Mouse (Mus musculus) forebrain, embryonic 12.5 days (tissue): ENCODE measurements around the gene Zfp61. TPM values are rescaled to one million over a fixed set of nuclear protein-coding genes. Genes with fewer than 3 reads are reported as not detected.

Experiments
- ATAC-seq: fragments of 200-750 bp; cut with Nextera tagmentation; 2 replicates; pipeline ENCODE4 v1.8.0; 2017; ENCODE audit warnings: moderate TSS enrichment; ENCODE audit not compliant: low FRiP score
- H3K27ac ChIP-seq: fragments of 300-500 bp; sonication (generic); 2 replicates; pipeline ENCODE4 v1.5.1; 2016; ENCODE audit warnings: mild to moderate bottlenecking
- H3K27me3 ChIP-seq: fragments of 300-500 bp; sonication (generic); 2 replicates; pipeline ENCODE4 v1.6.1; 2016; ENCODE audit warnings: mild to moderate bottlenecking
- H3K36me3 ChIP-seq: fragments of 300-500 bp; sonication (generic); replicated peaks from 2 replicates; pipeline ENCODE4 v1.6.1; 2016; ENCODE audit warnings: mild to moderate bottlenecking
- H3K4me1 ChIP-seq: fragments of 300-500 bp; sonication (generic); 2 replicates; pipeline ENCODE4 v1.6.1; 2016
- H3K4me2 ChIP-seq: fragments of 300-500 bp; sonication (generic); 2 replicates; pipeline ENCODE4 v1.6.1; 2016; ENCODE audit warnings: mild to moderate bottlenecking, moderate library complexity
- H3K4me3 ChIP-seq: fragments of 300-500 bp; sonication (generic); replicated peaks from 2 replicates; pipeline ENCODE4 v1.5.1; 2016; ENCODE audit warnings: mild to moderate bottlenecking
- H3K9ac ChIP-seq: fragments of 300-500 bp; sonication (generic); 2 replicates; pipeline ENCODE4 v1.6.1; 2016; ENCODE audit warnings: mild to moderate bottlenecking
- H3K9me3 ChIP-seq: fragments of 300-500 bp; sonication (generic); 2 replicates; pipeline ENCODE4 v1.6.1; 2016
- WGBS: fragments of 180-500 bp; shearing (Covaris S2); methylation state at CpG from one replicate; pipeline ENCODE4 v1.1.7; 2016; 5-methylcytosine and 5-hydroxymethylcytosine counted together
- polyA plus RNA-seq: library from polyadenylated mRNA; unstranded; fragments of >200 nt; fragmentation: Nextera tagmentation; extraction: Ambion mirVana; gene quantifications from 2 replicates; pipeline ENCODE4 v1.2.1, GENCODE M21; 2016

Zfp61 gene
- polyA plus RNA-seq: 44.5 and 44.8 TPM in 2 replicates

DNA sequence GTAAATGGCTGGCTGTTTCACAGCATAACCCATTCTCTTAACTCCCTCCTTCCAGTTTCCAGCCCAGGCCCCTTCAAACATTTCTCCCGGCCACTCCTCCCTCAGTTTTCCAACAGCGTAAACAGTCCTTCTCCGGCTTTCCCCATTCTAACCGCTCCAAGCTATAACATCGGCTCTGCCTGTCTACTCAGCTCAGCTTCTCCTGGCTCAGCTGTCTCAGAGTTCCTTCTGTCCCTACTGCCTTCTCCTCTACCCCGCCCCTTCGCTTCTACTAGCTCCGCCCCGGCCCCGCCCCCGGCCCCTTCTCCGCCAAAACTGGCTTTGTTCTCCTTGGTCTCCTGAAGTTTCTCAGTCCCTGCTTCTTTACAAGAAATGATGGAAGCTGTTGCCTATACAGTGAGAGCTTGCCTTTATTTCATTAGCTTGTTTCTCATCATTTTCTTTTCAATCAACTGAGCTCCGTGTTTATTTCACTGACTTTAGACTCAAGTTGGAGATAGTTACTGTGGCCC, at the start of gene Zfp61:
Gene Zfp61 (minus strand): TSS at position 462 of the 512 bp plus-strand sequence.
- H3K4me2 ChIP-seq: peak within 1 kb of the TSS; percentile 91
- peak within 1 kb of the TSS; percentile 95 for H3K27ac ChIP-seq
- H3K9ac ChIP-seq: peak within 1 kb of the TSS; percentile 85
- peaks cover 14% of the 10 kb centered on the region for H3K4me1 ChIP-seq
- H3K27me3 ChIP-seq: no peaks in the 10 kb centered on the region
- ATAC-seq: peak; percentile 75
- under 1% methylated on average over 13 of the region's 13 CpGs for WGBS
- no peaks in the 10 kb centered on the region for H3K9me3 ChIP-seq
- peak within 1 kb of the TSS; percentile 69 for H3K4me3 ChIP-seq
- peaks cover 39% of the 10 kb centered on the region for H3K36me3 ChIP-seq

DNA sequence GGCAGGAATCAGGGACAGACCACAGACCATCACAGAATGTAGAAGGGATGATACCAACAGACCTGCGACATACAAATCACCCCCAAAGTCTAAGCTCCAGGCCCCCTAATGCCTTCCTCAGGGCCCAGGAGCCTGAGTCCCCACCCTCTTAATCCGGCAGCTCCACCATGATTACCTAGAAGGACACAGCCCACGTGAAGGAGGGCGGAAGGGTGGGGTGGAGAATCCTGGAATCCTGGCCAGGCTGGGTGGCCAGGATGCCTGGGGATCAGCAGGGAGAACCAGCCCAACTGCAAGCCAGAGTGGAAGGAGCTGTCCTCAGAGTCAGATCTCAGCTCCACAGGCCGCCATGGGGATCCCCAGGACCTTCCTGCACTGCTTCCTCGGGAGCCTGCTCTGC, 47.9 kb upstream of the Zfp61 start, which contains the start of gene Lypd5:
Gene Lypd5 (plus strand): TSS at position 301 of the 400 bp plus-strand sequence.
- no peak within 1 kb of the TSS for H3K9ac ChIP-seq
- H3K4me3 ChIP-seq: no peak within 1 kb of the TSS
- H3K4me1 ChIP-seq: no peaks in the 10 kb centered on the region
- 0 out of 2 replicates have a peak, but pooled peaks cover 6% of the 10 kb centered on the region for H3K9me3 ChIP-seq
- H3K4me2 ChIP-seq: no peak within 1 kb of the TSS
- H3K27ac ChIP-seq: no peak within 1 kb of the TSS
- 48% methylated on average over 6 of the region's 6 CpGs for WGBS
- peaks cover 11% of the 10 kb centered on the region; the same call in 1 of the 2 replicates for H3K27me3 ChIP-seq
- H3K36me3 ChIP-seq: no peaks in the 10 kb centered on the region
- ATAC-seq: no peak

GRCm38 (mm10) chr7:24346444-24346843, 45.4 kb upstream of the Zfp61 start:
- Histone ChIP-seq H3K4me3 (no peak overlapping the region), H3K9ac (no peak overlapping the region), H3K27me3 (peaks cover 4% of the 10 kb centered on the region; the same call in 1 of the 2 replicates), H3K9me3 (0 out of 2 replicates have a peak, but pooled peaks cover under 1% of the 10 kb centered on the region), H3K27ac (no peak overlapping the region), H3K4me1 (no peaks in the 10 kb centered on the region), H3K4me2 (no peak overlapping the region), H3K36me3 (no peaks in the 10 kb centered on the region)
- ATAC-seq: no peak
- WGBS: 76% methylated on average over 5 of the region's 5 CpGs

DNA sequence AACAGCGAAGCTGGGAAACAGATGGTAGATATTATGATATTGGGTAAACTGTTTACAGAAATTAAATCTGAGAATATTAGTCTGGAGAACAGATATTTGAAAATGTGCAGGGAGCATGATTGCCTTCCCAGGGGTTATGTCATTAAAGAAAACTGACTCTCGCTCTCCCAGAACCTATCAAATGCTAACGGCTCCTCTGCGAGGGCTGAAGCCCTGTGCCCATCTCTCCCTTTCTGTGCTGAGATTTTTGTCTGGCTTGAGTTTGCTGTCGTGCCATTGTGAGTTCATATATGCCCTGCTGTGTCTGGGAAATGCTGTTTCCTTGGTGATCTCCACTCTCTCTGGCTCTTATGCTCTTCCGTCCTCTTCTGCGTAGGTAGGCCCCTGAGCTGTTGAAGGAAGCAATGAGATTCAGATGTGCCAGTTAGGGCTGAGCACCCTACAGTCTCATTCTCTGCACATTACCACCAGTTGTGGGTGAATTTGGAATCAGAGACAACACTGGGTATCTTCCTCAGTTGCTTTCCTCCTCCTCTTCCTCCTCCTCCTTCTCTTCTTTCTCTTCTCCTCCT, 42.8 kb upstream of the Zfp61 start:
- Histone ChIP-seq H3K4me2 (no peak overlapping the region), H3K9ac (no peak overlapping the region), H3K36me3 (no peaks in the 10 kb centered on the region), H3K27me3 (peaks cover 4% of the 10 kb centered on the region; the same call in 1 of the 2 replicates), H3K4me1 (no peaks in the 10 kb centered on the region), H3K27ac (no peak overlapping the region), H3K4me3 (no peak overlapping the region), H3K9me3 (0 out of 2 replicates have a peak, but pooled peaks cover 4% of the 10 kb centered on the region)
- ATAC-seq: no peak
- WGBS: 77% methylated on average over 7 of the region's 7 CpGs

DNA sequence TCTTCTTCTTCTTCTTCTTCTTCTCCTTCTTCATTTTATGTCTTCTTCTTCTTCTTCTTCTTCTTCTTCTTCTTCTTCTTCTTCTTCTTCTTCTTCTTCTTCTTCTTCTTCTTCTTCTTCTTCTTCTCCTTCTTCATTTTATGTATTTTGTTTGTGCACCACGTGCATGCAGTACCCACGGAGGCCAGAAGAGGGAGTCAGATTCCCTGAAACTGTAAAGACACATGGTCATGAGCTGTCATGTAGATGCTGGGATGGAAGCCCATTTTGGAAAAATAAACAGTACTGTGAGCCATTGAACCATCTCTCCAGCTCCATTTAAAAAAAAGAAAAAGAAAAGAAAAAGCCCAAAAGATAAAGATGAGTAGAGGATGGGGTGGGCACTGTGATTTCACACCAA, 37.2 kb upstream of the Zfp61 start:
- Histone ChIP-seq H3K36me3 (no peaks in the 10 kb centered on the region), H3K27me3 (peaks cover 16% of the 10 kb centered on the region), H3K9me3 (0 out of 2 replicates have a peak, but pooled peaks cover 4% of the 10 kb centered on the region), H3K9ac (no peak overlapping the region), H3K4me1 (no peaks in the 10 kb centered on the region), H3K4me3 (no peak overlapping the region), H3K4me2 (no peak overlapping the region), H3K27ac (no peak overlapping the region)
- 52% methylated on average over 2 of the region's 2 CpGs for WGBS
- no peak for ATAC-seq

GRCm38 (mm10) chr7:24335699-24336309, 34.8 kb upstream of the Zfp61 start:
- Histone ChIP-seq H3K36me3 (no peaks in the 10 kb centered on the region), H3K4me1 (no peaks in the 10 kb centered on the region), H3K9me3 (0 out of 2 replicates have a peak, but pooled peaks cover 4% of the 10 kb centered on the region), H3K4me2 (no peak overlapping the region), H3K27ac (no peak overlapping the region), H3K27me3 (peaks cover 24% of the 10 kb centered on the region), H3K9ac (no peak overlapping the region), H3K4me3 (no peak overlapping the region)
- WGBS: 13% methylated on average over 5 of the region's 5 CpGs
- 0 out of 2 replicates have a peak, but pooled peaks have one; percentile 20 for ATAC-seq

DNA sequence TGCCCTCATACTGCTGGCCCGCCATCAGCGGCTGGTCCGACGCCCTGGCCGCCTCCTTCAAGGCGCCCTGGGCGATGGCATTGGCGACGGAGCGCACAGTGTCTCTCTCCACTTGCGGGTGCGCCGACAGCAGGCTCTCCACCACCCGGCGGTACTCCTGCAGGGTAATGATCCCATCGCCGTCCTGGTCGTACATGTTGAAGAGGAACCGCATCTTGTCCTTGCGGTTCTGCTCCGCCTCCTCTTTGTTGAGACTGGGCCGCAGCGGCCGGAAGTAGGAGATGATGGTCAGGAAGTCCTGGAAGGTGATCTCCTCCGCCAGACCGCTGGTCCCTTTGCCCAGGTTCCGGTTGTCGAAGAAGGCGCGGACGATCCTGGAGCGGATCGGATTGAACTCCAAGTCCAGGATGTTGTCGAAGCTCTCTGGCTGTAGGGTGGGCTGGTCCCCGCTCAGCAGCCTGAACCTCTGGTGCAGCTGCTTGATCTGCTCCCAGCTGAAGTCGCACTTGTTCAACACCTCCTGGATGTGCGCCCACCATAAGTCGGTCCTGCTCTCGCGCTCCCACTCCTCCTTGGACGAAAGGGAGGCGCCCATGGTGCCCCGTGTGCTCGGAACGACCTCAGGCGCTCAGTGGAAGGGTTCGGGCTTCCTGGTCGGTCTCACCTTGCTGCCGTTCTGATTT, 32.4 kb upstream of the Zfp61 start, which contains the start of gene Tescl:
Gene Tescl (minus strand): TSS at position 633 of the 683 bp plus-strand sequence.
- H3K9me3 ChIP-seq: no peaks in the 10 kb centered on the region
- no peak within 1 kb of the TSS for H3K27ac ChIP-seq
- H3K36me3 ChIP-seq: no peaks in the 10 kb centered on the region
- no peak for ATAC-seq
- H3K27me3 ChIP-seq: peaks cover 30% of the 10 kb centered on the region
- H3K4me3 ChIP-seq: no peak within 1 kb of the TSS
- H3K9ac ChIP-seq: no peak within 1 kb of the TSS
- H3K4me1 ChIP-seq: no peaks in the 10 kb centered on the region; the same call in 1 of the 2 replicates
- no peak within 1 kb of the TSS for H3K4me2 ChIP-seq
- WGBS: 53% methylated on average over 49 of the region's 49 CpGs

DNA sequence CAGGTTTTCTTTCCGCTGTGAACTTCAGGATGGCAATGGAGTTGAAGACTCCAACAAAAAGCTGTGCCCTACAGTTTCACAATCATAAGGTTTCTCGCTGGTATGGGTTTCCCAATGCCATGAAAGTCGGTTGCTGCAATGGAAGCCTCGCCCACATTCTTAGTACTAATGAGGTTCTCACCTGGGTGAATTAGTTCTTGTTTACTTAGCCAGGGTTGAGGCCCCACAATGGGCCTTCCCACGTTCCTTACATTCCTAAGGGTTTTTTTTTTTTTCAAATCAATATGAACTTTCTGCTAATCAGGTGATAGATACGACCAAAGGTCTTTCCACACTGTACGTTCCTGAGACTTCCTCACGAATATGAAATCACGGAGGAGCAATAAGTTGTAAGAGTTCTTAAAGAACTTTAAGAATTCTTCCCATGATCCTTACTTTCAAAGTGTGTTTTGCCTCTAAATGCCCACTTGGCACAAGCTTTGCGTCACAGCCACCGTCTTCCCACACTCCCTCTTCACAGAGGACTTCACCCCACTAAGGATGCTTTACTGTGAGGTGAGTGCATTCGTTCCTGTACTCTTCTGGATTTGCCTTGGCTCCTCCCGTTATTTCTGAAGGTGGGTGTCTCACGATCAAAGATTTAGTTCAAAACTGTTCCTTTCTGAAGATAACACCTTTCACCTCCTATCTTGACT, 26.4 kb upstream of the Zfp61 start:
- H3K9ac ChIP-seq: no peak overlapping the region
- H3K27ac ChIP-seq: no peak overlapping the region
- ATAC-seq: no peak
- no peak overlapping the region for H3K4me3 ChIP-seq
- no peak overlapping the region for H3K4me2 ChIP-seq
- H3K27me3 ChIP-seq: 0 out of 2 replicates have a peak, but pooled peaks cover 9% of the 10 kb centered on the region
- H3K9me3 ChIP-seq: peaks cover 13% of the 10 kb centered on the region
- H3K4me1 ChIP-seq: peaks cover 8% of the 10 kb centered on the region
- H3K36me3 ChIP-seq: no peaks in the 10 kb centered on the region
- 92% methylated on average over 14 of the region's 14 CpGs for WGBS

DNA sequence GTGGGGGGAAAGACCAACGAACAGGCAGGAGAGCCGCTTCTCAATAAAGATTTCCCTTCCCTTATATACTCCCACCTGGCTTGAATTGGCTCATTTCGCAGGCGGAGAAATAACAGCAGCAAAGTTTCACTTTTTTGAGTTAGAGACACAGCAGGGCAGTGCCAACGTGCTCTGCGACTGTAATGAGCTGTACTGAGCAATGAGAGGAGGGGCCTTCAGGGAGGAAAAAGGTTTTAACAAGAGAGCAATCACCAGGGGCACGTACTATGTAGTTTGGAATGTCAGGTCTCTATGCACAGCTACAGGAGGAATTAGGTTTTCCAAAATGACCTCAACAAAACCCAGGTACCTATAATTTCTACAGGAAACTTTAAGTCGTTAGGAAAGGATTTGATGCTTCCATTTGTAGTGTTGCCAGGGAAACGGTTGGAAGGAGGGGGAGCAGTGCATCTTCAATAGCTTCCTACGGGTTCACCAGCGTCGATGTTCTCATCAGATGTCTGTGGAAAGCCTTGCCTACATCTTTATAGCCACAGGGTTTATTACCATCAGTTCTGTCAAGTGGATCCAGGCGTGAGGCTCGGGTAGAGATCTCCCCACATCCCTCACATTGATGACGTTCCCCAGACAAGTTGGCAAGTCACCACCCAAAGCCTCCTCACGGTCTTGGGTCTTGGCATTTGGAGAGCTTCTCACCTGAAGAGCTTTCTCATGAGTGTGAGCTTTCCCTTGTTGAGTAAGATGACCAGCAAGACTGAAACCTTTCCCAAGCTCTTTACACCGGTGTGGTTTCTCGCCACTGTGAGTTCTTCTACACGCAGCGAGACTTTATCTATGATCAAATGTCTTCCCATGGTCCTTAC, 25.5 kb upstream of the Zfp61 start:
- H3K9ac ChIP-seq: peak overlapping the region; percentile 44
- H3K4me3 ChIP-seq: peak overlapping the region; percentile 33
- H3K36me3 ChIP-seq: no peaks in the 10 kb centered on the region
- 42% methylated on average over 20 of the region's 20 CpGs for WGBS
- H3K4me2 ChIP-seq: peak overlapping the region; percentile 56
- H3K27me3 ChIP-seq: 0 out of 2 replicates have a peak, but pooled peaks cover 9% of the 10 kb centered on the region
- peaks cover 13% of the 10 kb centered on the region for H3K9me3 ChIP-seq
- H3K27ac ChIP-seq: peak overlapping the region; percentile 56; the same call in 1 of the 2 replicates
- peak; percentile 82; the same call in 1 of the 2 replicates for ATAC-seq
- H3K4me1 ChIP-seq: peaks cover 8% of the 10 kb centered on the region

GRCm38 (mm10) chr7:24325675-24326128, 24.7 kb upstream of the Zfp61 start:
- H3K9me3 ChIP-seq: peaks cover 13% of the 10 kb centered on the region
- peak overlapping the region; percentile 56; the same call in 1 of the 2 replicates for H3K27ac ChIP-seq
- peak; percentile 83; the same call in 1 of the 2 replicates for ATAC-seq
- H3K9ac ChIP-seq: peak overlapping the region; percentile 44
- peaks cover 8% of the 10 kb centered on the region for H3K4me1 ChIP-seq
- H3K36me3 ChIP-seq: no peaks in the 10 kb centered on the region
- peak overlapping the region; percentile 56 for H3K4me2 ChIP-seq
- 0 out of 2 replicates have a peak, but pooled peaks cover 9% of the 10 kb centered on the region for H3K27me3 ChIP-seq
- WGBS: 7% methylated on average over 13 of the region's 13 CpGs
- H3K4me3 ChIP-seq: peak overlapping the region; percentile 33

DNA sequence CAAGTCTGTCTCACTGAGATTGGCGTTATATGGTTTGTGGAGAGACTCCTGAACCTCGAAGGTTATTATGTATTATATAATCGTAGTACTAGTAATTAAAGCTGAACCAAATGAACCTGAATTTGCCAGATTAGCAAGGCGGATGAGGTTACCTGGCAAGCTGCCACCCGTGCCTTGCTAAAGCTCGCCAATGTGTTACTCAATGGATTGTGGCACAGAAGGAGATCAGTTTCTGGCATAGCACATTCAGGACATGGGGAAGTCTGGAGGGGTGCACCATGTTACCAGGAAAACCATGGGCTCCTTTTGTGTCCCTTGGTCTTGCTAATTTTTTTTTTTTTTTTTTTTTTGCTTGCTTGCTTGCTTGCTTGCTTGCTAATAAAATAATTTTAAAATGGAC, 24.2 kb upstream of the Zfp61 start:
- no peak overlapping the region for H3K9ac ChIP-seq
- 0 out of 2 replicates have a peak, but pooled peaks cover 9% of the 10 kb centered on the region for H3K27me3 ChIP-seq
- H3K4me1 ChIP-seq: peaks cover 8% of the 10 kb centered on the region
- H3K27ac ChIP-seq: no peak overlapping the region
- no peaks in the 10 kb centered on the region for H3K36me3 ChIP-seq
- peak overlapping the region; percentile 56; the same call in 1 of the 2 replicates for H3K4me2 ChIP-seq
- no peak for ATAC-seq
- peaks cover 13% of the 10 kb centered on the region for H3K9me3 ChIP-seq
- WGBS: 86% methylated on average over 6 of the region's 6 CpGs
- H3K4me3 ChIP-seq: no peak overlapping the region
